Mouse (Mus musculus): ENCODE measurements at regions not wholly inside any gene's neighbourhood (a gene's known extent, or its start where the extent isn't known, plus 50 kb on each side); places are given as distances from the start of the nearest gene placed in this dataset.

- H3K79me2 ChIP-seq (ENCODE audit: control insufficient read depth, insufficient read depth): no peaks in the 10 kb centered on the region
- no peaks in the 10 kb centered on the region for H3K27me3 ChIP-seq (ENCODE audit: control insufficient read depth, insufficient read depth, insufficient read length)
- no peak overlapping the region for H3K4me3 ChIP-seq
- no peak overlapping the region for H3K4me2 ChIP-seq (ENCODE audit: low read depth)
- H3K36me3 ChIP-seq (ENCODE audit: control insufficient read depth, insufficient read depth): no peaks in the 10 kb centered on the region
- no peak overlapping the region for H3ac ChIP-seq (ENCODE audit: control insufficient read depth, insufficient read length)
- TF ChIP-seq E2F4 (IDR thresholded peaks at IDR 0.05; ENCODE audit: insufficient read depth): no peak
- no peak for TF ChIP-seq MAX (IDR thresholded peaks at IDR 0.05; ENCODE audit: low read depth)
- no peak for TF ChIP-seq MYOG (IDR thresholded peaks at IDR 0.05; ENCODE audit: control insufficient read depth in 1 of 3, insufficient read depth in 1 of 3, insufficient read length in 2 of 3, low read depth in 2 of 3)
- TF ChIP-seq TCF3 (IDR thresholded peaks at IDR 0.05; ENCODE audit: insufficient read length, low read depth): no peak
- TF ChIP-seq POLR2AphosphoS2 (IDR thresholded peaks at IDR 0.05; ENCODE audit: insufficient read length, low read depth): no peak
- no peak for TF ChIP-seq REST (IDR thresholded peaks at IDR 0.05; ENCODE audit: insufficient read depth, insufficient read length)
- no peak for TF ChIP-seq USF1 (IDR thresholded peaks at IDR 0.05; ENCODE audit: low read depth)
- TF ChIP-seq POLR2A (IDR thresholded peaks at IDR 0.05; ENCODE audit: insufficient read length, low read depth): no peak
- no peak for TF ChIP-seq TCF12 (IDR thresholded peaks at IDR 0.05; ENCODE audit: insufficient read depth, poor library complexity, severe bottlenecking)
- no peak for TF ChIP-seq CEBPB (IDR thresholded peaks at IDR 0.05; ENCODE audit: insufficient read depth, poor library complexity, severe bottlenecking)
- no peak for TF ChIP-seq MYOD1 (IDR thresholded peaks at IDR 0.05; ENCODE audit: control insufficient read depth in 1 of 3, insufficient read length in 2 of 3, low read depth in 2 of 3)
- TF ChIP-seq SRF (IDR thresholded peaks at IDR 0.05; ENCODE audit: control insufficient read depth, insufficient read length, low read depth): no peak
These were observed 211.0 kb upstream of the Phyhipl start for GRCm38 (mm10) chr10:70866737-70867136.

- no peak for TF ChIP-seq MYOG (IDR thresholded peaks at IDR 0.05; ENCODE audit: control insufficient read depth in 1 of 3, insufficient read depth in 1 of 3, insufficient read length in 2 of 3, low read depth in 2 of 3)
- TF ChIP-seq MAX (IDR thresholded peaks at IDR 0.05; ENCODE audit: low read depth): no peak
- TF ChIP-seq USF1 (IDR thresholded peaks at IDR 0.05; ENCODE audit: low read depth): no peak
- no peak for TF ChIP-seq POLR2A (IDR thresholded peaks at IDR 0.05; ENCODE audit: insufficient read length, low read depth)
- H3K4me3 ChIP-seq: no peak overlapping the region
- H3K79me2 ChIP-seq (ENCODE audit: control insufficient read depth, insufficient read depth): no peaks in the 10 kb centered on the region
- no peaks in the 10 kb centered on the region for H3K27me3 ChIP-seq (ENCODE audit: control insufficient read depth, insufficient read depth, insufficient read length)
- H3ac ChIP-seq (ENCODE audit: control insufficient read depth, insufficient read length): no peak overlapping the region
- H3K4me2 ChIP-seq (ENCODE audit: low read depth): no peak overlapping the region
- H3K36me3 ChIP-seq (ENCODE audit: control insufficient read depth, insufficient read depth): no peaks in the 10 kb centered on the region
These were observed 208.9 kb upstream of the Phyhipl start for GRCm38 (mm10) chr10:70864650-70865049.

GRCm38 (mm10) chr10:70862022-70862335, 206.2 kb upstream of the Phyhipl start:
- H3K79me2 ChIP-seq (ENCODE audit: control insufficient read depth, insufficient read depth): no peaks in the 10 kb centered on the region
- H3K4me2 ChIP-seq (ENCODE audit: low read depth): no peak overlapping the region
- TF ChIP-seq POLR2AphosphoS2 (IDR thresholded peaks at IDR 0.05; ENCODE audit: insufficient read length, low read depth) (no peak), MYOG (IDR thresholded peaks at IDR 0.05; ENCODE audit: control insufficient read depth in 1 of 3, insufficient read depth in 1 of 3, insufficient read length in 2 of 3, low read depth in 2 of 3) (no peak), USF1 (IDR thresholded peaks at IDR 0.05; ENCODE audit: low read depth) (no peak), MYOD1 (IDR thresholded peaks at IDR 0.05; ENCODE audit: control insufficient read depth in 1 of 3, insufficient read length in 2 of 3, low read depth in 2 of 3) (no peak), MAX (IDR thresholded peaks at IDR 0.05; ENCODE audit: low read depth) (no peak), POLR2A (IDR thresholded peaks at IDR 0.05; ENCODE audit: insufficient read length, low read depth) (no peak), SRF (IDR thresholded peaks at IDR 0.05; ENCODE audit: control insufficient read depth, insufficient read length, low read depth) (no peak)
- no peaks in the 10 kb centered on the region for H3K27me3 ChIP-seq (ENCODE audit: control insufficient read depth, insufficient read depth, insufficient read length)
- no peak overlapping the region for H3ac ChIP-seq (ENCODE audit: control insufficient read depth, insufficient read length)
- H3K36me3 ChIP-seq (ENCODE audit: control insufficient read depth, insufficient read depth): no peaks in the 10 kb centered on the region
- no peak overlapping the region for H3K4me3 ChIP-seq

GRCm38 (mm10) chr10:70861131-70862021, 205.6 kb upstream of the Phyhipl start:
- Histone ChIP-seq H3ac (ENCODE audit: control insufficient read depth, insufficient read length) (no peak overlapping the region), H3K79me2 (ENCODE audit: control insufficient read depth, insufficient read depth) (no peaks in the 10 kb centered on the region), H3K36me3 (ENCODE audit: control insufficient read depth, insufficient read depth) (no peaks in the 10 kb centered on the region), H3K27me3 (ENCODE audit: control insufficient read depth, insufficient read depth, insufficient read length) (no peaks in the 10 kb centered on the region), H3K4me2 (ENCODE audit: low read depth) (no peak overlapping the region), H3K4me3 (no peak overlapping the region)
- TF ChIP-seq SRF (IDR thresholded peaks at IDR 0.05; ENCODE audit: control insufficient read depth, insufficient read length, low read depth): no peak
- TF ChIP-seq CEBPB (IDR thresholded peaks at IDR 0.05; ENCODE audit: insufficient read depth, poor library complexity, severe bottlenecking): no peak
- TF ChIP-seq REST (IDR thresholded peaks at IDR 0.05; ENCODE audit: insufficient read depth, insufficient read length): no peak

GRCm38 (mm10) chr10:70857155-70857820, 201.5 kb upstream of the Phyhipl start:
- Histone ChIP-seq H3K36me3 (ENCODE audit: control insufficient read depth, insufficient read depth) (no peaks in the 10 kb centered on the region), H3ac (ENCODE audit: control insufficient read depth, insufficient read length) (no peak overlapping the region), H3K4me2 (ENCODE audit: low read depth) (no peak overlapping the region), H3K4me3 (no peak overlapping the region), H3K79me2 (ENCODE audit: control insufficient read depth, insufficient read depth) (no peaks in the 10 kb centered on the region), H3K27me3 (ENCODE audit: control insufficient read depth, insufficient read depth, insufficient read length) (no peaks in the 10 kb centered on the region)
- no peak for TF ChIP-seq REST (IDR thresholded peaks at IDR 0.05; ENCODE audit: insufficient read depth, insufficient read length)
- TF ChIP-seq USF1 (IDR thresholded peaks at IDR 0.05; ENCODE audit: low read depth): no peak
- TF ChIP-seq MYOG (IDR thresholded peaks at IDR 0.05; ENCODE audit: control insufficient read depth in 1 of 3, insufficient read depth in 1 of 3, insufficient read length in 2 of 3, low read depth in 2 of 3): no peak
- TF ChIP-seq MYOD1 (IDR thresholded peaks at IDR 0.05; ENCODE audit: control insufficient read depth in 1 of 3, insufficient read length in 2 of 3, low read depth in 2 of 3): no peak
- TF ChIP-seq POLR2A (IDR thresholded peaks at IDR 0.05; ENCODE audit: insufficient read length, low read depth): no peak
- no peak for TF ChIP-seq SRF (IDR thresholded peaks at IDR 0.05; ENCODE audit: control insufficient read depth, insufficient read length, low read depth)
- no peak for TF ChIP-seq POLR2AphosphoS2 (IDR thresholded peaks at IDR 0.05; ENCODE audit: insufficient read length, low read depth)
- TF ChIP-seq CEBPB (IDR thresholded peaks at IDR 0.05; ENCODE audit: insufficient read depth, poor library complexity, severe bottlenecking): no peak
- no peak for TF ChIP-seq E2F4 (IDR thresholded peaks at IDR 0.05; ENCODE audit: insufficient read depth)
- TF ChIP-seq TCF3 (IDR thresholded peaks at IDR 0.05; ENCODE audit: insufficient read length, low read depth): no peak
- no peak for TF ChIP-seq MAX (IDR thresholded peaks at IDR 0.05; ENCODE audit: low read depth)
- TF ChIP-seq TCF12 (IDR thresholded peaks at IDR 0.05; ENCODE audit: insufficient read depth, poor library complexity, severe bottlenecking): no peak
